Mouse (Mus musculus) ovary, adult 18-20 months (tissue): Measurements from ENCODE around the gene Serpina1d.
"Not testable (repeated sequence)": the region's sequence is repeated elsewhere in the genome, so short reads cannot be mapped to it uniquely, and the experiment has no call there.

ENCODE experiments used
- DNase-seq: peaks from one replicate; pipeline ENCODE4 v3.0.0; 2022; ENCODE audit warnings: low spot score, mixed read lengths

Gene Serpina1d

GRCm38 (mm10) chr12:103773246-103773851 is at the start of gene Serpina1d:
Serpina1d (minus strand) TSS chr12:103773592.
- not testable (repeated sequence) for DNase-seq

DNA sequence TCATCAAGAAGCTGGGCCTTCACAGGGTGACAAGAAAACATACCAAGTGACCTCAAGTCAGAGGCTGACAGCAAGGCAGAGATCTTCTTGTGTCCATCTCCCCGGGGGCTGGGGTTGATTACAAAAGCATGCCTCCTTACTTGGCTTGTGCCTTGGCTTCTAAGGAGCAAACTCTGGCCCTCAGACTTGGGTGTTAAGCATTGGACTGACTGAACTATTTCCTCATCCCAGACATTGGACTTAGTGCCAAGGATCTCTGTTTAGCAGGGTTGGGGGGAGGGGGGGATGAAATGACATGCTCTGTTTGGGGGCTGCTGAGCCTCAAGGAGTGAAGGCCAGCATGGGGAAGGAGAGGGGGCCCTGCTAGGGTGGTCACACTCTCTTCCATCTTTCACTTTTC is 2.8 kb downstream of the Serpina1d start:
- DNase-seq, result not testable (repeated sequence)

DNA sequence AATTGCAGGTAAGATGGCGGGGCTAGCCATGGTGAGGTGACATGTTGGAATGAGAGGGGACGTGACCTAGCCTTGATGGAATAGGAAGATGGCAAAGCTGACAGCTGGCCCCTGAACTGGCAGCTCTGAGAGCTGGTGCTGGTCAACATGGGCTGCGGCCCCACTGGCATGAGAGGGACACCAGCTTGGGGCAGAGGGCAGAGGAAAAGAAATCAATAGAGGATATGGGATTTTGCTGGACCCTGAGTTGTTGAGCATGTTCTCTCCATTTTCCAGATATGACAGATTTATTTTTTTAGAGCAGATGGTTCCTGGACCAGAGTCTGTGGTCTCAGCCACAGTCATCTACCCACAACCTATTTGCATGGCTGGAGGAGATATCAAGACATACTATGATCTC is 10.3 kb downstream of the Serpina1d start:
- not testable (repeated sequence) for DNase-seq

GRCm38 (mm10) chr12:103760316-103760715 is 13.1 kb downstream of the Serpina1d start:
- DNase-seq, result not testable (repeated sequence)

DNA sequence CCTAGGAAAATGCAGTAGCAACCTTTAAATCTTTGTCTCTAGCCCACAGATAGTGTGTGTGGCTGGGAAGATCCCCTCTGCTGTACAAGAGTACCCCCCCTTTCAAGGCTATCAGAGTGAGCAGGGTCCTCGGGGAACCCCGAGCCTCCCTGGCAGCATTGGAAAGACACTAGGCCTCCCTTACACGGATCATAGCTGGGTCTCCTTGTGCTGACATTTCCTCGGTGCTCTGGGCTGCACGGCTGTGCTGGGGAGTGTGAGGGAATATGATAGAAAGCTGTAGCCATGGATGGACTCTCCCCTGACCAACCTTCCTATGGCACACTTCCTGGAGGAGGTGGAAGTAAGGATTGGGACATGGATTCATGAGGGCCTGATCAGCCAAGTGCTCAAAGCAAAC is 27.4 kb downstream of the Serpina1d start:
- not testable (repeated sequence) for DNase-seq

- DNase-seq, result not testable (repeated sequence)
Observed at GRCm38 (mm10) chr12:103737791-103738580, 35.4 kb downstream of the Serpina1d start.

- DNase-seq, result not testable (repeated sequence)
Observed at GRCm38 (mm10) chr12:103735566-103735965, 37.8 kb downstream of the Serpina1d start.

DNA sequence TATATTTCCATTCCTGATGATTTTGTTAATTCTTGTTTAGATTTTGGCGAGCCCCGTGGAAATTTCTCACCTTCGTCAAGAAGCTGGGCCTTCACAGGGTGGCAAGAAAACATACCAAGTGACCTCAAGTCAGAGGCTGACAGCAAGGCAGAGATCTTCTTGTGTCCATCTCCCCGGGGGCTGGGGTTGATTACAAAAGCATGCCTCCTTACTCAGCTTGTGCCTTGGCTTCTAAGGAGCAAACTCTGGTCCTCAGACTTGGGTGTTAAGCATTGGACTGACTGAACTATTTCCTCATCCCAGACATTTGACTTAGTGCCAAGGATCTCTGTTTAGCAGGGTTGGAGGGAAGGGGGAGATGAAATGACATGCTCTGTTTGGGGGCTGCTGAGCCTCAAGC is 38.3 kb downstream of the Serpina1d start:
- DNase-seq, result not testable (repeated sequence)
